Mouse (Mus musculus) C2C12 (cell line): ENCODE measurements around the gene Nsl1. TPM values are rescaled to one million over a fixed set of nuclear protein-coding genes. Genes with fewer than 3 reads are reported as not detected.

Experiments
- H3K27me3 ChIP-seq: one replicate; pipeline ENCODE4 v1.6.1; 2011; ENCODE audit not compliant: control insufficient read depth, insufficient read depth, insufficient read length
- H3K36me3 ChIP-seq: one replicate; pipeline ENCODE4 v1.6.1; 2011; ENCODE audit not compliant: control insufficient read depth, insufficient read depth
- H3K4me3 ChIP-seq: one replicate; pipeline ENCODE4 v1.5.1; 2011; ENCODE audit warnings: mild to moderate bottlenecking, control low read depth; ENCODE audit not compliant: poor library complexity, insufficient read depth, severe bottlenecking
- H3K79me2 ChIP-seq: one replicate; pipeline ENCODE4 v1.6.1; 2011; ENCODE audit not compliant: control insufficient read depth, insufficient read depth
- H3K79me3 ChIP-seq: one replicate; pipeline ENCODE4 v1.6.1; 2011; ENCODE audit warnings: low read depth, control low read depth
- H3ac ChIP-seq: one replicate; pipeline ENCODE3; 2011; ENCODE audit warnings: low read depth; ENCODE audit not compliant: control insufficient read depth, insufficient read length
- CEBPB ChIP-seq: IDR thresholded peaks from one replicate; pipeline ENCODE4 v1.6.1; 2011; ENCODE audit warnings: low read depth, mild to moderate bottlenecking, control low read depth, moderate library complexity
- CTCF ChIP-seq: IDR thresholded peaks from one replicate; pipeline ENCODE4 v1.5.1; 2011; ENCODE audit not compliant: control insufficient read depth, insufficient read depth, insufficient read length
- FOSL1 ChIP-seq: IDR thresholded peaks from one replicate; pipeline ENCODE4 v1.8.0; 2011; ENCODE audit warnings: mild to moderate bottlenecking, low read length; ENCODE audit not compliant: poor library complexity, insufficient read depth, severe bottlenecking
- MAX ChIP-seq: IDR thresholded peaks from one replicate; pipeline ENCODE4 v1.6.1; 2011; ENCODE audit warnings: mild to moderate bottlenecking, control low read depth
- MYOD1 ChIP-seq: IDR thresholded peaks from one replicate; pipeline ENCODE4 v1.6.1; 2011; ENCODE audit warnings: low read depth; ENCODE audit not compliant: control insufficient read depth, insufficient read length
- MYOG ChIP-seq: IDR thresholded peaks from one replicate; pipeline ENCODE4 v1.6.1; 2011; ENCODE audit not compliant: control insufficient read depth, insufficient read length; ENCODE audit errors: extremely low read depth
- USF1 ChIP-seq: IDR thresholded peaks from one replicate; pipeline ENCODE4 v1.6.1; 2011; ENCODE audit warnings: low read depth, mild to moderate bottlenecking, control low read depth, moderate library complexity
- polyA plus RNA-seq: library from polyadenylated mRNA; unstranded; fragments of >200 nt; fragmentation: generic; extraction: Trizol; gene quantifications from one replicate; pipeline ENCODE4 v1.2.1, GENCODE M21; 2012; ENCODE audit warnings: missing spikeins

Gene Nsl1
- polyA plus RNA-seq, 1 experiment = 9.4 TPM

- Histone ChIP-seq H3K79me2 (peaks cover 68% of the 10 kb centered on the region), H3K4me3 (no peak overlapping the region), H3ac (no peak overlapping the region), H3K79me3 (peaks cover 45% of the 10 kb centered on the region), H3K36me3 (peaks cover 41% of the 10 kb centered on the region), H3K27me3 (no peaks in the 10 kb centered on the region)
- no peak for TF ChIP-seq MYOG
- no peak for TF ChIP-seq MYOD1
- TF ChIP-seq CEBPB = no peak
- TF ChIP-seq MAX = no peak
- no peak for TF ChIP-seq FOSL1
- no peak for TF ChIP-seq CTCF
- no peak for TF ChIP-seq USF1
Observed at GRCm38 (mm10) chr1:191064535-191064934, 1.7 kb downstream of the Nsl1 start.

GRCm38 (mm10) chr1:191065188-191065587 lies 2.4 kb downstream of the Nsl1 start:
- no peak overlapping the region for H3ac ChIP-seq
- peaks cover 68% of the 10 kb centered on the region for H3K79me2 ChIP-seq
- no peaks in the 10 kb centered on the region for H3K27me3 ChIP-seq
- H3K36me3 ChIP-seq = peaks cover 47% of the 10 kb centered on the region
- no peak overlapping the region for H3K4me3 ChIP-seq
- H3K79me3 ChIP-seq = peaks cover 45% of the 10 kb centered on the region
- TF ChIP-seq CEBPB (no peak), MYOD1 (no peak), MYOG (no peak), FOSL1 (no peak), USF1 (no peak), CTCF (no peak), MAX (no peak)

- peaks cover 77% of the 10 kb centered on the region for H3K36me3 ChIP-seq
- TF ChIP-seq MYOG = no peak
- no peak for TF ChIP-seq CEBPB
- TF ChIP-seq FOSL1 = no peak
- no peak for TF ChIP-seq MAX
- no peak for TF ChIP-seq CTCF
- no peak for TF ChIP-seq USF1
- no peak for TF ChIP-seq MYOD1
- no peak overlapping the region for H3K4me3 ChIP-seq
- H3K79me3 ChIP-seq = peaks cover 44% of the 10 kb centered on the region
- H3K79me2 ChIP-seq = peaks cover 68% of the 10 kb centered on the region
- H3ac ChIP-seq = no peak overlapping the region
- no peaks in the 10 kb centered on the region for H3K27me3 ChIP-seq
Observed at GRCm38 (mm10) chr1:191068377-191068776, 5.6 kb downstream of the Nsl1 start.

GRCm38 (mm10) chr1:191070259-191070658 lies 7.4 kb downstream of the Nsl1 start:
- Histone ChIP-seq H3K79me2 (peaks cover 49% of the 10 kb centered on the region), H3ac (no peak overlapping the region), H3K36me3 (peaks cover 87% of the 10 kb centered on the region), H3K27me3 (no peaks in the 10 kb centered on the region), H3K79me3 (peaks cover 26% of the 10 kb centered on the region), H3K4me3 (no peak overlapping the region)
- no peak for TF ChIP-seq MYOG
- TF ChIP-seq MYOD1 = no peak
- TF ChIP-seq USF1 = no peak
- TF ChIP-seq MAX = no peak

- Histone ChIP-seq H3K79me2 (peaks cover 35% of the 10 kb centered on the region), H3K27me3 (no peaks in the 10 kb centered on the region), H3ac (no peak overlapping the region), H3K79me3 (peaks cover 19% of the 10 kb centered on the region), H3K4me3 (no peak overlapping the region), H3K36me3 (peaks cover 89% of the 10 kb centered on the region)
- TF ChIP-seq CTCF = no peak
- TF ChIP-seq FOSL1 = no peak
- TF ChIP-seq MYOD1 = no peak
Observed at GRCm38 (mm10) chr1:191071613-191072012, 8.8 kb downstream of the Nsl1 start.

GRCm38 (mm10) chr1:191072329-191072913 lies 9.6 kb downstream of the Nsl1 start:
- peaks cover 92% of the 10 kb centered on the region for H3K36me3 ChIP-seq

More at GRCm38 (mm10) chr1:191072329-191072913, 9.6 kb downstream of the Nsl1 start:
- Histone ChIP-seq H3K79me2 (peaks cover 35% of the 10 kb centered on the region), H3K27me3 (no peaks in the 10 kb centered on the region), H3K4me3 (no peak overlapping the region), H3K79me3 (peaks cover 14% of the 10 kb centered on the region), H3ac (no peak overlapping the region)
- TF ChIP-seq CTCF (no peak), FOSL1 (no peak), MYOD1 (no peak), USF1 (no peak), MAX (no peak), CEBPB (no peak), MYOG (no peak)
